Mouse (Mus musculus): ENCODE measurements around the gene Zdhhc20. TPM values are rescaled to one million over a fixed set of nuclear protein-coding genes. Genes with fewer than 3 reads are reported as not detected.
"Not testable (repeated sequence)": the region's sequence is repeated elsewhere in the genome, so short reads cannot be mapped to it uniquely, and the experiment has no call there.

Zdhhc20 gene
- total RNA-seq, 2 experiments from 2014 or later: 29.6 to 31.2 TPM

GRCm38 (mm10) chr14:57896088-57896871 lies 6.2 kb upstream of the Zdhhc20 start:
- DNase-seq (ENCODE audit: low spot score in 2 of 2); intact Hi-C loops (cut with DNase I): not testable (repeated sequence)

GRCm38 (mm10) chr14:57894346-57894745 lies 4.3 kb upstream of the Zdhhc20 start:
- no peak for DNase-seq (ENCODE audit: low spot score in 2 of 2)
- intact Hi-C loops (cut with DNase I): no loop called here

GRCm38 (mm10) chr14:57892961-57893360 lies 2.9 kb upstream of the Zdhhc20 start:
- intact Hi-C loops (cut with DNase I): no loop called here
- no peak for DNase-seq (ENCODE audit: low spot score in 2 of 2)

- no peak for DNase-seq (ENCODE audit: low spot score in 2 of 2)
- intact Hi-C loops (cut with DNase I): loop anchor here (2.0 kb wide), 2 partner anchors 23 to 29 kb away; no protein-coding TSS in a partner anchor
Measured at GRCm38 (mm10) chr14:57889541-57890010, 500 bp downstream of the Zdhhc20 start.

GRCm38 (mm10) chr14:57887171-57887570 lies 2.9 kb downstream of the Zdhhc20 start:
- no peak for DNase-seq (ENCODE audit: low spot score in 2 of 2)
- intact Hi-C loops (cut with DNase I): no loop called here

- intact Hi-C loops (cut with DNase I): no loop called here
- no peak for DNase-seq (ENCODE audit: low spot score in 2 of 2)
Measured at GRCm38 (mm10) chr14:57886032-57886431, 4.0 kb downstream of the Zdhhc20 start.

- intact Hi-C loops (cut with DNase I): no loop called here
- no peak for DNase-seq (ENCODE audit: low spot score in 2 of 2)
Measured at GRCm38 (mm10) chr14:57883341-57883740, 6.7 kb downstream of the Zdhhc20 start.

- DNase-seq (ENCODE audit: low spot score in 2 of 2): no peak
- intact Hi-C loops (cut with DNase I): no loop called here
Measured at GRCm38 (mm10) chr14:57882720-57883119, 7.4 kb downstream of the Zdhhc20 start.

GRCm38 (mm10) chr14:57881793-57882192 lies 8.3 kb downstream of the Zdhhc20 start:
- peak in 1 of 2 experiments; percentile 24 for DNase-seq (ENCODE audit: low spot score in 2 of 2)
- intact Hi-C loops (cut with DNase I): no loop called here

- DNase-seq (ENCODE audit: low spot score in 2 of 2): no peak
- intact Hi-C loops (cut with DNase I): no loop called here
Measured at GRCm38 (mm10) chr14:57881074-57881473, 9.0 kb downstream of the Zdhhc20 start.

- no peak for DNase-seq (ENCODE audit: low spot score in 2 of 2)
- intact Hi-C loops (cut with DNase I): loop anchor here (5.0 kb wide), 1 partner anchor 34 kb away; no protein-coding TSS in a partner anchor
Measured at GRCm38 (mm10) chr14:57877921-57878320, 12.2 kb downstream of the Zdhhc20 start.

- peak in 1 of 2 experiments; percentile 63 for DNase-seq (ENCODE audit: low spot score in 2 of 2)
- intact Hi-C loops (cut with DNase I): loop anchor here (2.0 kb wide), 1 partner anchor 24 kb away; the partner anchor contains the start of gene Zdhhc20
Measured at GRCm38 (mm10) chr14:57866676-57867276, 23.3 kb downstream of the Zdhhc20 start.

GRCm38 (mm10) chr14:57865256-57865655 lies 24.8 kb downstream of the Zdhhc20 start:
- DNase-seq (ENCODE audit: low spot score in 2 of 2): no peak
- intact Hi-C loops (cut with DNase I): no loop called here

- DNase-seq (ENCODE audit: low spot score in 2 of 2): no peak
Measured at GRCm38 (mm10) chr14:57863129-57863528, 26.9 kb downstream of the Zdhhc20 start.

GRCm38 (mm10) chr14:57861987-57862412 lies 28.1 kb downstream of the Zdhhc20 start:
- no peak for DNase-seq (ENCODE audit: low spot score in 2 of 2)
- intact Hi-C loops (cut with DNase I): loop anchor here (2.0 kb wide), 1 partner anchor 27 kb away; no protein-coding TSS in a partner anchor

More at GRCm38 (mm10) chr14:57863129-57863528, 26.9 kb downstream of the Zdhhc20 start:
- intact Hi-C loops (cut with DNase I): no loop called here

GRCm38 (mm10) chr14:57859520-57859919 lies 30.6 kb downstream of the Zdhhc20 start:
- DNase-seq (ENCODE audit: low spot score in 2 of 2): no peak
- intact Hi-C loops (cut with DNase I): no loop called here

GRCm38 (mm10) chr14:57858601-57859000 lies 31.5 kb downstream of the Zdhhc20 start:
- intact Hi-C loops (cut with DNase I): no loop called here
- DNase-seq (ENCODE audit: low spot score in 2 of 2): no peak

GRCm38 (mm10) chr14:57856037-57856436 lies 34.0 kb downstream of the Zdhhc20 start:
- intact Hi-C loops (cut with DNase I); DNase-seq (ENCODE audit: low spot score in 2 of 2): not testable (repeated sequence)

- intact Hi-C loops (cut with DNase I): no loop called here
- no peak for DNase-seq (ENCODE audit: low spot score in 2 of 2)
Measured at GRCm38 (mm10) chr14:57852961-57853360, 37.1 kb downstream of the Zdhhc20 start.

- DNase-seq (ENCODE audit: low spot score in 2 of 2): peak in 1 of 2 experiments; percentile 22
- intact Hi-C loops (cut with DNase I): no loop called here
Measured at GRCm38 (mm10) chr14:57850330-57850729, 39.7 kb downstream of the Zdhhc20 start.

- intact Hi-C loops (cut with DNase I): no loop called here
- no peak for DNase-seq (ENCODE audit: low spot score in 2 of 2)
Measured at GRCm38 (mm10) chr14:57848646-57849045, 41.4 kb downstream of the Zdhhc20 start.

Measured in left cerebral cortex, postnatal 25 days (tissue).